Mouse (Mus musculus): ENCODE data around the gene U2af2. TPM values are rescaled to one million over a fixed set of nuclear protein-coding genes. Genes with fewer than 3 reads are reported as not detected.

Gene U2af2
- polyA plus RNA-seq, 1 experiment: 333 TPM

DNA sequence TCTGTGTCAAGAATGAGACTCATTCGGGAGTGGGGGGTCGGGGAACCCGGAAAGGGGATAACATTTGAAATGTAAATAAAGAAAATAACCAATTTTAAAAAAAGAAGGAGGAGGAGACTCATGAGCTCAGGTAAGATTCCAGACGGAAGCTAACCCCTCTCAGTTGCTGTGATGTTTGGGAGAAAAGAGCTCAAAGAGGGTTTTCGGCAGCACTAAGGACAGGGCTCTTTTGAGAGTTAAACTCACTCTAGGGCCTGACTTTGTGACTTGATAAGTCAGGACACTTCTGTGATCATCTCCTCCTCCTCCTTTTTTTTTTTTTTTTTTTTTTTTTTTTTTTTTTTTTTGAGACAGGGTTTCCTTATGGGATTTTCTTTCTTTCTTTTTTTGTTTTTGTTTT lies 23.0 kb upstream of the U2af2 start:
- no peak for TF ChIP-seq CEBPB (IDR thresholded peaks at IDR 0.05; ENCODE audit: low read depth)
- TF ChIP-seq FOSL1 (IDR thresholded peaks at IDR 0.05; ENCODE audit: insufficient read depth, low read length, poor library complexity, severe bottlenecking): no peak
- TF ChIP-seq CTCF (IDR thresholded peaks at IDR 0.05; ENCODE audit: control insufficient read depth, insufficient read depth, insufficient read length): no peak
- no peak for TF ChIP-seq USF1 (IDR thresholded peaks at IDR 0.05; ENCODE audit: low read depth)
- no peak for TF ChIP-seq MYOD1 (IDR thresholded peaks at IDR 0.05; ENCODE audit: control insufficient read depth, insufficient read length, low read depth)
- TF ChIP-seq MAX (IDR thresholded peaks at IDR 0.05): no peak
- TF ChIP-seq MYOG (IDR thresholded peaks at IDR 0.05; ENCODE audit: control insufficient read depth, extremely low read depth, insufficient read length): no peak
- no peak overlapping the region for H3ac ChIP-seq (ENCODE audit: control insufficient read depth, insufficient read length, low read depth)
- peaks cover 1% of the 10 kb centered on the region for H3K79me3 ChIP-seq (ENCODE audit: low read depth)
- peak overlapping the region; percentile 39 for H3K4me3 ChIP-seq (ENCODE audit: insufficient read depth, poor library complexity, severe bottlenecking)
- H3K36me3 ChIP-seq (ENCODE audit: control insufficient read depth, insufficient read depth): no peaks in the 10 kb centered on the region
- H3K27me3 ChIP-seq (ENCODE audit: control insufficient read depth, insufficient read depth, insufficient read length): no peaks in the 10 kb centered on the region
- no peaks in the 10 kb centered on the region for H3K79me2 ChIP-seq (ENCODE audit: control insufficient read depth, insufficient read depth)

DNA sequence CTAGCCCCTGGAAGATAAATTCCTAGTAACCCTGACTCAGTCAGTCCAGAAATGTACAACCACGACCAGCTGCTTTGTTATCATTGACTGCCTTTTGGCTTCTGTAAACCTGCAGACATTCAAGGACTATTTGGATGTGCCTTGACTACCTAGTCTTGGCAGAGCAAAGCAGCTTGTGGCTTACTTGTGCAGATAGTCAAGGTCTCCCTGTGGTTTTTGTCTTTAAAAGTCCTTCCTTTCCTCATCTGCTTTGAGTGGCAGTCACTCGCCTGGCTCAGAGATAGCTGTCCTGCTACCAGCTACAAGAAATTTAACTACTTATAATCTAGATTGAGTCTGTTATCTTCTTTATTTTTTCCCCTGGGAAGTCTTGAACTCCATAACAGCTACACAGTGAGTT lies 17.0 kb upstream of the U2af2 start:
- TF ChIP-seq FOSL1 (IDR thresholded peaks at IDR 0.05; ENCODE audit: insufficient read depth, low read length, poor library complexity, severe bottlenecking) (no peak), CTCF (IDR thresholded peaks at IDR 0.05; ENCODE audit: control insufficient read depth, insufficient read depth, insufficient read length) (no peak), MYOG (IDR thresholded peaks at IDR 0.05; ENCODE audit: control insufficient read depth, extremely low read depth, insufficient read length) (no peak), MYOD1 (IDR thresholded peaks at IDR 0.05; ENCODE audit: control insufficient read depth, insufficient read length, low read depth) (no peak), CEBPB (IDR thresholded peaks at IDR 0.05; ENCODE audit: low read depth) (no peak), MAX (IDR thresholded peaks at IDR 0.05) (no peak), USF1 (IDR thresholded peaks at IDR 0.05; ENCODE audit: low read depth) (no peak)
- H3K79me2 ChIP-seq (ENCODE audit: control insufficient read depth, insufficient read depth): no peaks in the 10 kb centered on the region
- no peaks in the 10 kb centered on the region for H3K36me3 ChIP-seq (ENCODE audit: control insufficient read depth, insufficient read depth)
- no peak overlapping the region for H3ac ChIP-seq (ENCODE audit: control insufficient read depth, insufficient read length, low read depth)
- H3K79me3 ChIP-seq (ENCODE audit: low read depth): no peaks in the 10 kb centered on the region
- H3K27me3 ChIP-seq (ENCODE audit: control insufficient read depth, insufficient read depth, insufficient read length): no peaks in the 10 kb centered on the region
- no peak overlapping the region for H3K4me3 ChIP-seq (ENCODE audit: insufficient read depth, poor library complexity, severe bottlenecking)

DNA sequence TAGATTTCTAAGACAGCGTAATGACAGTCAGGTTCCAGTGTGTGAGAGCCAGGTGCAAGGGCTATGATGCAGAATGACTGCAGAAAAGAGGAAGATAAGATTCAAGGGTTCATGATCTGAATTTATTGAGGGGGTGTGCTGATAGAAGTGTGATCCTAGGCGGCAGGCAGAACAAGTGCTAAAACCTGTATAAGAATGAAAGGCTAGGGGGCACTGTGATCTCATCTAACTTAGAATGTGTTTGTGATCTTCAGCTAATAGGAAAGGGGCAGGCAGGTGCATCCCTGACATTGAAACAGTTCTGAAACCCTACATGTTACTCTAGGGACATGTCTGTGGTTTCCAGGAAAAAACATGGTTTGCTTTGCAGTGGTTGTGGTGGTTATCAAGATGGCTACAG lies 15.8 kb upstream of the U2af2 start:
- no peaks in the 10 kb centered on the region for H3K79me2 ChIP-seq (ENCODE audit: control insufficient read depth, insufficient read depth)
- H3K79me3 ChIP-seq (ENCODE audit: low read depth): no peaks in the 10 kb centered on the region
- H3K4me3 ChIP-seq (ENCODE audit: insufficient read depth, poor library complexity, severe bottlenecking): no peak overlapping the region
- no peaks in the 10 kb centered on the region for H3K36me3 ChIP-seq (ENCODE audit: control insufficient read depth, insufficient read depth)
- no peaks in the 10 kb centered on the region for H3K27me3 ChIP-seq (ENCODE audit: control insufficient read depth, insufficient read depth, insufficient read length)
- no peak overlapping the region for H3ac ChIP-seq (ENCODE audit: control insufficient read depth, insufficient read length, low read depth)
- no peak for TF ChIP-seq MYOG (IDR thresholded peaks at IDR 0.05; ENCODE audit: control insufficient read depth, extremely low read depth, insufficient read length)
- no peak for TF ChIP-seq CEBPB (IDR thresholded peaks at IDR 0.05; ENCODE audit: low read depth)
- TF ChIP-seq USF1 (IDR thresholded peaks at IDR 0.05; ENCODE audit: low read depth): no peak
- no peak for TF ChIP-seq CTCF (IDR thresholded peaks at IDR 0.05; ENCODE audit: control insufficient read depth, insufficient read depth, insufficient read length)
- no peak for TF ChIP-seq FOSL1 (IDR thresholded peaks at IDR 0.05; ENCODE audit: insufficient read depth, low read length, poor library complexity, severe bottlenecking)
- TF ChIP-seq MYOD1 (IDR thresholded peaks at IDR 0.05; ENCODE audit: control insufficient read depth, insufficient read length, low read depth): no peak
- TF ChIP-seq MAX (IDR thresholded peaks at IDR 0.05): no peak

DNA sequence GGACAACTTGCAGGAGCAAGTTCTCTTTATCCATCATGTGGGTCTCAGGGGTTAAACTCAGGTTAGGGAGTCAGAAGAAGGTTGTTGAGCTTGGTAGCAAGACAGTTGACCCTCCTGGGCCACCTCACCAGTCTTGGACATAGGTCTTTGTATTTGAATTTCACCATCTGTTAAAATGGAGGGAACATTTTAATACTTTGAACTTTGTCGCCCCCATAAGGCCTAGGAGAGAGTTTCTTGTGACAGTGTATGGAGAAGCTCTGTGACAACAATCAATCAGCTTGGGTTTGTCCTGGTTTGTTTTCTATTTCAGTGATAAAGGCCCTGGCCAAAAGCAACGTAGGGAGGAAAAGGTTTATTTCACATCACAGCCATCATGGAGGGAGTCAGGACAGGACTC lies 14.6 kb upstream of the U2af2 start:
- TF ChIP-seq USF1 (IDR thresholded peaks at IDR 0.05; ENCODE audit: low read depth) (no peak), FOSL1 (IDR thresholded peaks at IDR 0.05; ENCODE audit: insufficient read depth, low read length, poor library complexity, severe bottlenecking) (no peak), CTCF (IDR thresholded peaks at IDR 0.05; ENCODE audit: control insufficient read depth, insufficient read depth, insufficient read length) (no peak), CEBPB (IDR thresholded peaks at IDR 0.05; ENCODE audit: low read depth) (no peak), MYOG (IDR thresholded peaks at IDR 0.05; ENCODE audit: control insufficient read depth, extremely low read depth, insufficient read length) (no peak), MAX (IDR thresholded peaks at IDR 0.05) (no peak), MYOD1 (IDR thresholded peaks at IDR 0.05; ENCODE audit: control insufficient read depth, insufficient read length, low read depth) (no peak)
- Histone ChIP-seq H3K36me3 (ENCODE audit: control insufficient read depth, insufficient read depth) (no peaks in the 10 kb centered on the region), H3K4me3 (ENCODE audit: insufficient read depth, poor library complexity, severe bottlenecking) (no peak overlapping the region), H3K79me3 (ENCODE audit: low read depth) (no peaks in the 10 kb centered on the region), H3ac (ENCODE audit: control insufficient read depth, insufficient read length, low read depth) (no peak overlapping the region), H3K27me3 (ENCODE audit: control insufficient read depth, insufficient read depth, insufficient read length) (no peaks in the 10 kb centered on the region), H3K79me2 (ENCODE audit: control insufficient read depth, insufficient read depth) (no peaks in the 10 kb centered on the region)

DNA sequence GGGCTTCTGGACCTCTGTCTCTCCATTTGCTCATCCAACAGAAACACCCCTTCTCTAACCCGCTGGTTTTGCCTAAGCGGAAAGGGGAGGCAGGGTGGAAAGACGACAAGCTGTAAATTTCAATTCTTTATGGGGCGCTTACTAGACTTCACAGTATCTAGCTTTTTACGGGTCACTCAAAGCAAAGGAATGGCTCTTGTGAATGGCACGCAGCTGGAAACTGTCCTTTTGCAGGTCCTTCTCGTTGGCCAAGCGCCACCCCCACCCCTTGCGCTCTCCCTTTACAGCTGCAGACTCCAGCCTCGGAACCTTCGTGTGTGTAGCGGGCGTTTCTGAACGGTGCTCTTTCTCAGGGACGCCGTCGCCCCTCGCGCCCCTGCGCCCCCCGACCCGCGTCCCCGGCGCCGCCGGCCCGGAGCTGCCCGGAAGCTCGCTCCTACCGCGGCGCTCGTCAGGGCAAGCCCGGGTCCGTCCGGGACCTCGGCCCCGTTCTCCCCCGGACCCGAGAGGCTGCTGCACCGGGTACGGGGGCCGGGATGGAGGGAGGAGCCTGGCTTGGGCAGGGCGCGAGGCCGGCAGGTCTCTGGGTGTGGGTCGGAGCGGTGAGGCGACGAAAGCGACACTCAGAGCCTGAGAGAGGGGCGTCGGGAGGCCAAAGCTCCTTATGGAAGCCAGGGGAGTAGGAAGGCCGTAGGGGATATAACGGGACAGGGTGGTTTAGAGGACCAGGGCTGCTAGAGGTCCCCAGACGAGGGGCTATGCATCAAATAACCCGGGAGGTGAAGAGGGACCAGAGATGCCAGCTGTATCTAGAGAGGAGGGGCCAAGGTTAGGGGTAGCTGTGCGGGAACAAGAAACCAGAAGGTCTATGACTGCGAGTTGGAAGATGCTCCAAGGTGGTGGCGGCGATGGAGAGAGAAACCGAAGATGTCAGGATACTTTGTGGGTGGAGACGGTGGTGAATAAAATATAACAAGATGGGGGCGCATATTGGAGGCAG lies 10.4 kb upstream of the U2af2 start, which contains the start of gene Zfp580:
Zfp580 (plus strand) TSS at position 346 of the 1,000 bp plus-strand sequence.
- peak within 1 kb of the TSS; percentile 38 for H3K4me3 ChIP-seq (ENCODE audit: insufficient read depth, poor library complexity, severe bottlenecking)
- H3K36me3 ChIP-seq (ENCODE audit: control insufficient read depth, insufficient read depth): no peaks in the 10 kb centered on the region
- peaks cover 4% of the 10 kb centered on the region for H3K27me3 ChIP-seq (ENCODE audit: control insufficient read depth, insufficient read depth, insufficient read length)
- TF ChIP-seq MAX (IDR thresholded peaks at IDR 0.05) (peak; percentile 35), USF1 (IDR thresholded peaks at IDR 0.05; ENCODE audit: low read depth) (no peak)
- peak within 1 kb of the TSS; percentile 75 for H3ac ChIP-seq (ENCODE audit: control insufficient read depth, insufficient read length, low read depth)
- H3K79me2 ChIP-seq (ENCODE audit: control insufficient read depth, insufficient read depth): no peaks in the 10 kb centered on the region
- H3K79me3 ChIP-seq (ENCODE audit: low read depth): no peaks in the 10 kb centered on the region
